Mouse (Mus musculus): Measurements from ENCODE around the gene Ms4a7. TPM values are rescaled to one million over a fixed set of nuclear protein-coding genes. Genes with fewer than 3 reads are reported as not detected.

Ms4a7 gene
- total and polyA plus RNA-seq, 3 experiments: 1.8 to 4.3 (median 3.2) TPM

DNA sequence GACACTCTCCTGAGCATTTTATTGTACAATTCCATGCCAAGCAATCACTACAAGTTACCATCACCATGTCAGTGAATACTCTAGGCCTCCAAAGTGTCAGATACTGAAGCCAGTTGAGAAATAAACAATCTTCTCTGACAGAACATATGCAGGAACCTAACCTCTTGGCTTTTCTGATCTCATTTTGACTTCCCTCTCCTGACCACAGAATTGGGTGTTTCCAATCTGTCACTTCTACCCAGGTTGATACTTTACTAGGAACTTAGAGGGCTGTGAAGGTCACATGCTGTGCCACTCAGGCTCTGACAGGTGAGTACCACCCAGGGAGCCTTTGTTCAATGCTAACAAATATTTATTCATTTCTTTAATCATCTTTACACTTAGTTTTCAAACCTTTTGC, 26.1 kb upstream of the Ms4a7 start (continued):
- TF ChIP-seq USF2 (conservative IDR thresholded peaks at IDR 0.05; ENCODE audit: low read depth, low read length) (no peak), RCOR1 (conservative IDR thresholded peaks at IDR 0.05; ENCODE audit: low read depth, low read length) (no peak), JUN (IDR thresholded peaks at IDR 0.05; ENCODE audit: insufficient read depth, low read depth, low read length) (peak; percentile 39; the same call in 1 of the 2 replicates), TCF12 (IDR thresholded peaks at IDR 0.05; ENCODE audit: low read depth, low read length) (no peak), CTCF (conservative IDR thresholded peaks at IDR 0.05 in 1 of 2, IDR thresholded peaks at IDR 0.05 in 1 of 2; ENCODE audit: low read depth in 2 of 2, low read length in 2 of 2) (no peak), BHLHE40 (IDR thresholded peaks at IDR 0.05; ENCODE audit: low read depth, low read length) (peak; percentile 62), SMC3 (IDR thresholded peaks at IDR 0.05; ENCODE audit: low read depth, low read length) (no peak), NRF1 (IDR thresholded peaks at IDR 0.05; ENCODE audit: low read depth, low read length) (no peak), ETS1 (conservative IDR thresholded peaks at IDR 0.05; ENCODE audit: low read depth, low read length) (0 out of 2 replicates have a peak, but pooled peaks have one; percentile 11), ZMIZ1 (IDR thresholded peaks at IDR 0.05; ENCODE audit: low read depth, low read length) (no peak), MAX (IDR thresholded peaks at IDR 0.05; ENCODE audit: low read length) (no peak), ZC3H11A (IDR thresholded peaks at IDR 0.05; ENCODE audit: low read depth, low read length) (no peak), ELF1 (IDR thresholded peaks at IDR 0.05; ENCODE audit: low read depth, low read length) (no peak)

DNA sequence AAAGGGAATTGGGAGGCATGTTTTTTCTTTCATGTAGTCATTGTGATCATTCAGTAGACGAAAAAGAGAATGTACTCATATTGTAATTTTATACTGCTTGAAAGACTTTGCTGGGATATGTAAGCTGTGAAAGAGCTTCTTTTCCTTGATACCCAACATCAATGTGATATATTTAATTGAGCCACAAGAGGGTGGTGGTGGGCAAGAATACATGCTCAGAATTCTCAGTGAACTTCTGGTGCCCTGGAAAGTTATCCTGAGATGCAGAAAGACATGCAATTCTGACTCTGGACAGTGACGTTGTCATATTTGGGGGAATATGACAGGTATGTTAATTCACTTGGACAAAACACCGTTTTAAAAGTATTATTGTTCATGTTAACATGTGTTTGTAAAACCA, 24.2 kb upstream of the Ms4a7 start:
- Histone ChIP-seq H3K4me2 (ENCODE audit: insufficient read depth, low read depth, poor library complexity, severe bottlenecking) (no peak overlapping the region), H3K9me3 (replicated peaks; ENCODE audit: low read length) (no peaks in the 10 kb centered on the region), H3K4me3 (replicated peaks in 1 of 3; ENCODE audit: low read depth in 2 of 3, low read length in 2 of 3, poor library complexity in 1 of 3) (no peak overlapping the region), H3K4me1 (ENCODE audit: control insufficient read depth in 1 of 2, insufficient read depth in 2 of 2) (peaks cover 0 to 22% of the 10 kb centered on the region in 2 experiments; a peak in 2 of 4 replicates), H3K9ac (ENCODE audit: insufficient read depth, low read depth) (no peak overlapping the region), H3K79me2 (replicated peaks; ENCODE audit: control insufficient read depth, extremely low read depth, insufficient read depth, poor library complexity, severe bottlenecking) (no peaks in the 10 kb centered on the region), H3K27ac (ENCODE audit: insufficient read depth, low read depth) (no peak overlapping the region), H3K27me3 (replicated peaks) (no peaks in the 10 kb centered on the region), H3K36me3 (replicated peaks in 1 of 2; ENCODE audit: control insufficient read depth in 1 of 2, insufficient read depth in 1 of 2, low read length in 1 of 2) (no peaks in the 10 kb centered on the region)
- peak; percentile 11 for DNase-seq (ENCODE audit: extremely low read depth)
- in situ Hi-C loops (cut with MboI; ENCODE audit: low pct_ligation_motif_present, low pct_unique_long_range_greater_than_20kb, low sequenced_read_pairs): no loop called here
- TF ChIP-seq RAD21 (IDR thresholded peaks at IDR 0.05; ENCODE audit: low read depth, low read length) (peak; percentile 80), USF2 (conservative IDR thresholded peaks at IDR 0.05; ENCODE audit: low read depth, low read length) (no peak), GABPA (IDR thresholded peaks at IDR 0.05; ENCODE audit: insufficient replicate concordance, low read depth, low read length) (no peak), IRF4 (IDR thresholded peaks at IDR 0.05; ENCODE audit: low read depth, low read length) (no peak), ZC3H11A (IDR thresholded peaks at IDR 0.05; ENCODE audit: low read depth, low read length) (peak; percentile 48; the same call in 1 of the 2 replicates), CHD1 (IDR thresholded peaks at IDR 0.05; ENCODE audit: low read depth, low read length) (no peak), SMC3 (IDR thresholded peaks at IDR 0.05; ENCODE audit: low read depth, low read length) (peak; percentile 83), NELFE (IDR thresholded peaks at IDR 0.05; ENCODE audit: low read depth, low read length) (no peak), POLR2AphosphoS2 (IDR thresholded peaks at IDR 0.05; ENCODE audit: low read depth, low read length) (no peak), CTCF (conservative IDR thresholded peaks at IDR 0.05 in 1 of 2, IDR thresholded peaks at IDR 0.05 in 1 of 2; ENCODE audit: low read depth in 2 of 2, low read length in 2 of 2) (peak in 1 of 2 experiments; percentile 74; a peak in 3 of 4 replicates)
- dilution Hi-C loops (cut with MboI; ENCODE audit: extremely low pct_ligation_motif_present, extremely low pct_unique_long_range_greater_than_20kb, low sequenced_read_pairs): no loop called here
